Mouse (Mus musculus) c-Kit-positive CD71-positive TER-119-negative erythroid progenitor cells, embryonic 14.5 days (primary cell): ENCODE measurements at regions not wholly inside any gene's neighbourhood (a gene's known extent, or its start where the extent isn't known, plus 50 kb on each side); places are given as distances from the start of the nearest gene placed in this dataset.
A peak's percentile ranks its signal among the peaks of the same experiment; 100 is the strongest.

ENCODE experiments used
- DNase-seq: peaks from one replicate; pipeline ENCODE4 v3.0.0-alpha.2; 2013; ENCODE audit warnings: low read depth

GRCm38 (mm10) chr5:75828332-75828731, 149.9 kb downstream of the Kdr start:
- DNase-seq, result no peak

GRCm38 (mm10) chr5:75826283-75827098, 151.8 kb downstream of the Kdr start:
- DNase-seq, result peak; percentile 63

GRCm38 (mm10) chr5:75825576-75825975, 152.7 kb downstream of the Kdr start:
- no peak for DNase-seq

- no peak for DNase-seq
These were observed 153.6 kb downstream of the Kdr start for GRCm38 (mm10) chr5:75824660-75825059.

GRCm38 (mm10) chr5:75823646-75824045, 154.6 kb downstream of the Kdr start:
- no peak for DNase-seq

GRCm38 (mm10) chr5:75817396-75817795, 160.9 kb downstream of the Kdr start:
- DNase-seq, result no peak

- no peak for DNase-seq
These were observed 163.8 kb downstream of the Kdr start for GRCm38 (mm10) chr5:75814393-75814984.

- DNase-seq, result no peak
These were observed 165.6 kb downstream of the Kdr start for GRCm38 (mm10) chr5:75812686-75813085.

- DNase-seq, result no peak
These were observed 169.5 kb downstream of the Kdr start for GRCm38 (mm10) chr5:75808551-75809332.

GRCm38 (mm10) chr5:75805011-75805410, 173.2 kb downstream of the Kdr start:
- no peak for DNase-seq

GRCm38 (mm10) chr5:75804340-75804739, 173.9 kb downstream of the Kdr start:
- no peak for DNase-seq

- DNase-seq, result no peak
These were observed 175.2 kb downstream of the Kdr start for GRCm38 (mm10) chr5:75803012-75803411.

- no peak for DNase-seq
These were observed 177.9 kb downstream of the Kdr start for GRCm38 (mm10) chr5:75800040-75800989.

- no peak for DNase-seq
These were observed 178.6 kb downstream of the Kdr start for GRCm38 (mm10) chr5:75799627-75800026.

GRCm38 (mm10) chr5:75793184-75793583, 185.1 kb downstream of the Kdr start:
- no peak for DNase-seq

- no peak for DNase-seq
These were observed 186.5 kb downstream of the Kdr start for GRCm38 (mm10) chr5:75791738-75792137.

GRCm38 (mm10) chr5:75788087-75788486, 190.2 kb downstream of the Kdr start:
- DNase-seq, result no peak

- DNase-seq, result no peak
These were observed 192.1 kb downstream of the Kdr start for GRCm38 (mm10) chr5:75786196-75786595.

GRCm38 (mm10) chr5:75784998-75785593, 193.2 kb downstream of the Kdr start:
- no peak for DNase-seq

GRCm38 (mm10) chr5:75770592-75770991, 195.9 kb downstream of the Kit start:
- DNase-seq, result no peak

GRCm38 (mm10) chr5:75767213-75767612, 192.5 kb downstream of the Kit start:
- no peak for DNase-seq
